Mouse (Mus musculus) midbrain, embryonic 14.5 days (tissue): Measurements from ENCODE around the gene Ccdc136. TPM values are rescaled to one million over a fixed set of nuclear protein-coding genes. Genes with fewer than 3 reads are reported as not detected.
"Not testable (repeated sequence)": the region's sequence is repeated elsewhere in the genome, so short reads cannot be mapped to it uniquely, and the experiment has no call there.

ENCODE experiments used
- ATAC-seq: fragments of 200-750 bp; cut with Nextera tagmentation; 2 replicates; pipeline ENCODE4 v1.8.0; 2017; ENCODE audit warnings: moderate number of reproducible peaks, moderate library complexity; ENCODE audit not compliant: low FRiP score, low TSS enrichment
- DNase-seq: peaks from one replicate; pipeline ENCODE4 v3.0.0-alpha.2; 2015
- H3K27ac ChIP-seq: fragments of 300-500 bp; sonication (generic); replicated peaks from 2 replicates; pipeline ENCODE4 v1.5.1; 2014; ENCODE audit warnings: mild to moderate bottlenecking, low read depth, low read length, moderate library complexity
- H3K27me3 ChIP-seq: fragments of 300-500 bp; sonication (generic); 2 replicates; pipeline ENCODE4 v1.6.1; 2014; ENCODE audit warnings: low read length, control low read depth, mixed read lengths; ENCODE audit not compliant: control insufficient read depth, insufficient read depth
- H3K36me3 ChIP-seq: fragments of 300-500 bp; sonication (generic); 2 replicates; pipeline ENCODE4 v1.6.1; 2014; ENCODE audit warnings: low read length, control low read depth; ENCODE audit not compliant: control insufficient read depth, insufficient read depth
- H3K4me1 ChIP-seq: fragments of 300-500 bp; sonication (generic); 2 replicates; pipeline ENCODE4 v1.6.1; 2014; ENCODE audit warnings: mild to moderate bottlenecking, antibody characterized with exemption, low read length, control low read depth; ENCODE audit not compliant: control insufficient read depth, insufficient read depth
- H3K4me2 ChIP-seq: fragments of 300-500 bp; sonication (generic); 2 replicates; pipeline ENCODE4 v1.6.1; 2014; ENCODE audit warnings: mild to moderate bottlenecking, low read length, moderate library complexity
- H3K4me3 ChIP-seq: fragments of 300-500 bp; sonication (generic); replicated peaks from 2 replicates; pipeline ENCODE4 v1.5.1; 2014; ENCODE audit warnings: low read depth, low read length
- H3K9ac ChIP-seq: fragments of 300-500 bp; sonication (generic); replicated peaks from 2 replicates; pipeline ENCODE4 v1.6.1; 2014; ENCODE audit warnings: mild to moderate bottlenecking, low read length, moderate library complexity
- H3K9me3 ChIP-seq: fragments of 300-500 bp; sonication (generic); 2 replicates; pipeline ENCODE4 v1.6.1; 2016; ENCODE audit warnings: low read length, control low read depth, mixed read lengths; ENCODE audit not compliant: control insufficient read depth
- WGBS: fragments of 180-500 bp; shearing (Covaris S2); extraction: QIAGEN DNeasy Blood & Tissue Kit; methylation state at CpG from one replicate; pipeline ENCODE4 v1.1.7; 2014; 5-methylcytosine and 5-hydroxymethylcytosine counted together
- polyA plus RNA-seq: library from polyadenylated mRNA; unstranded; fragments of >200 nt; fragmentation: Nextera tagmentation; extraction: Ambion mirVana; gene quantifications from 2 replicates; pipeline ENCODE4 v1.2.1, GENCODE M21; 2014

Gene Ccdc136
- polyA plus RNA-seq, 1 experiment from 2014 or later = 33.5 TPM

DNA sequence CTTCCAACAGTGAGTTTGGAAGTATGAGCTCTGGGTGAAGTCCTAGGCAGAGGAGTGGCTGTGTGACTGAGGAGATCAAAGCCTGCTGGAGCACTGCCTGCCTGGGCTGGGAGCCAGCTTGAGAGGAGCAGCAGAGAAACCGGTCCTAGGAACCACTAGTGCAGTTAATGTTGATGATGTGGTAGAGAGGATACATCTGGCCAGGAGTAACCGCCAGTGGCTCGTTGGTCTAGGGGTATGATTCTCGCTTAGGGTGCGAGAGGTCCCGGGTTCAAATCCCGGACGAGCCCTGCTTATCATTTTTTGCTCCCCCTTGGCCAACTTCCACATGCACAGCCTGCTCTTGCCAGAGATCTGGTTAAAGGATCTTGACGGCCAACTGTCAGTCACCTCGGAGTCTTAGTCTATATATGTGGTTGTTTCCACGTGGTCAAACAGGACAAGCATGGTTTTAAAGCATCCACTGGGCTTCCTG is 7.5 kb upstream of the Ccdc136 start:
- Histone ChIP-seq H3K27me3 (no peaks in the 10 kb centered on the region), H3K9me3 (no peaks in the 10 kb centered on the region), H3K27ac (no peak overlapping the region), H3K9ac (no peak overlapping the region), H3K36me3 (no peaks in the 10 kb centered on the region), H3K4me1 (no peaks in the 10 kb centered on the region), H3K4me3 (no peak overlapping the region), H3K4me2 (no peak overlapping the region)
- peak; percentile 60; the same call in 1 of the 2 replicates for ATAC-seq
- peak; percentile 70 for DNase-seq
- WGBS = 14% methylated on average over 11 of the region's 11 CpGs

DNA sequence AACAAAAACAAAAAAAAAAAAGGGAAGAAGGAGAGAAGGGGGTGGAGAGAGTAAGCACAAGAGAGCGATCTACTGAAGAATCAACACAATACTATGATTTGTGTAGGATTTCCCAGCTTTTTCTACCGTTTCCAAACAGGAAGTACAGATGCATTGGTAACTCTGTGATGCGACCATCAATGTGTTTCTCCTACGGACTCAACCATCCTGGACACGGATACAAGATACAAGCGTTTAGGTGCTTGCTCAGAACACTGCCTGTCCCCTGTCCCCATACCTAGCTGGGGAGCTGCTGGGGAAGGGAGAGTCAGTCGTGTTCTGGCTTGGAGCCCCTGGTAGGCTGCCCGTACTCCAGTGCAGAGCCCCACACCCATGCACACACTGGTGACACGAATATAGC is 6.7 kb upstream of the Ccdc136 start:
- no peaks in the 10 kb centered on the region for H3K9me3 ChIP-seq
- H3K9ac ChIP-seq = no peak overlapping the region
- 60% methylated on average over 9 of the region's 9 CpGs for WGBS

DNA sequence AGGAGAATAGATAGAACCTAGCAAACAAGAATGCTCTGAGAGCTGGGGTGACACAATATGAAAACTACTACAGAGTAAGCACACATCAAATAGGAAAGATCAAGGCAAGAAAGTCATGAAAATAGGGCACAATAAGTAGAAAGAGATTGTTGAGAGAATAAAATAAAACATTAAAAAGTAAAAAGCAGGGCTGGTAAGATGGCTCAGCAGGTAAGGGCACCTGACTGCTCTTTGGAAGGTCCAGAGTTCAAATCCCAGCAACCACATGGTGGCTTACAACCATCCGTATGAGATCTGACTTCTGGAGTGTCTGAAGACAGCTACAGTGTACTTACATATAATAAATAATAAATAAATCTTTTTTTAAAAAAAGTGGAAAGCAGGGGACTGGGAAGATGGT is 5.6 kb upstream of the Ccdc136 start:
- H3K36me3 ChIP-seq, ATAC-seq, H3K4me1 ChIP-seq, H3K27me3 ChIP-seq, H3K9ac ChIP-seq, H3K4me3 ChIP-seq, H3K4me2 ChIP-seq, H3K27ac ChIP-seq, DNase-seq, H3K9me3 ChIP-seq: not testable (repeated sequence)
- 78% methylated on average over 1 of the region's 1 CpGs for WGBS

More for the DNA sequence above, 6.7 kb upstream of the Ccdc136 start:
- Histone ChIP-seq H3K4me2 (no peak overlapping the region), H3K4me1 (no peaks in the 10 kb centered on the region), H3K4me3 (no peak overlapping the region), H3K27ac (no peak overlapping the region), H3K27me3 (no peaks in the 10 kb centered on the region), H3K36me3 (no peaks in the 10 kb centered on the region)
- no peak for ATAC-seq
- DNase-seq = no peak

DNA sequence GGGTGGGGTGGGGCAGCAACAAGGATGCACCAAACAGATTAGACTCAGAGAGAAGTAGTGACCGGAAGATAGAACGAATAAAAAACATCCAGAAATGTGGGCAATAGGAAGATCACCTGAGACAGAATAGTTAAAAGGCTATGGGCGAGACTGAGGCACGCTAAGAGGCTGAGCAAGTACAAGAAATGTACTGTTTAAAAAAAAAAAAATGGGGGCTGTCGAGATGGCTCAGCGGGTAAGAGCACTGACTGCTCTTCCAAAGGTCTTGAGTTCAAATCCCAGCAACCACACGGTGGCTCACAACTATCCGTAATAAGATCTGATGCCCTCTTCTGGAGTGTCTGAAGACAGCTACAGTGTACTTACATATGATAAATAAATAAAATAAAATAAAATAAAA is 4.9 kb upstream of the Ccdc136 start:
- not testable (repeated sequence) for H3K36me3 ChIP-seq, H3K4me3 ChIP-seq, H3K4me2 ChIP-seq, DNase-seq, H3K27me3 ChIP-seq, H3K4me1 ChIP-seq, H3K27ac ChIP-seq, ATAC-seq, H3K9me3 ChIP-seq, H3K9ac ChIP-seq
- 75% methylated on average over 8 of the region's 8 CpGs for WGBS

DNA sequence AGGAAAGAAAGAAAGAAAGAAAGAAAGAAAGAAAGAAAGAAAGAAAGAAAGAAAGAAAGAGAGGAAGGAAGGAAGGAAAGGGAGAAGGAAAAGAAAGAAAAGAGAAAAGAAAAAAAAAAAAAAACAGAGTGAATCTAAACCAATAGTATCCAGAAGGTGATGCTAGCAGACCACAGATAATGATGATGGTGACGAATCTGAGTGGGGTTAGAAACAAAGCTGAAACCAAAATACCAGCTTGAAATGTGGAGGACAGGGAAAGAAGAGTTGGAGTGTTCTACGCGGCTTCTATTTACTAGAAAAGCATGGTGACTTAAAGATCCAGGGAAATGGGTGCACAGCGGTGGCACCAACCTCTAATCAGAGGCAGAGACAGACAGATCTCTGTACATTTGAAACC is 4.3 kb upstream of the Ccdc136 start:
- no peaks in the 10 kb centered on the region for H3K9me3 ChIP-seq

DNA sequence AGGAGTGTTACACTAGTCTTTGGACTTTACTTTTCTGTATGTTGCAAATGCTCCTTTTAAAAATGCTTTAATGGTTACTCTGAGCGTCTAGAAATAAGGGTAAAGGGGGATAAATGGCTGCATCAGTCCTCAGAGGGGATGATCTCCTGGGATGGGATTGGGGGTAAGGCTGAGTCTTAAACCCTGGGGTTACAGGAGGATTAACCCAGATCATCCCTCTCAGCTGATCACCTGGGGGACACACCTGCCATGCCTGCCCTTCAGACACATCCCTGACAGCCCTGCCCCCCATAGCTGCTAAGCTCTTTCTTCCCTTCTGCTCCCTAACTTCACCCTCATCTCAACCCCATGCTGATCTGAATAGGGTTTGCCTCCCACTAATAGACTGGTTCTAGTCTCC is 1.8 kb upstream of the Ccdc136 start:
- WGBS = 48% methylated on average over 1 of the region's 1 CpGs
- Histone ChIP-seq H3K27me3 (no peaks in the 10 kb centered on the region), H3K4me1 (peaks cover 14% of the 10 kb centered on the region; the same call in 1 of the 2 replicates), H3K27ac (no peak overlapping the region), H3K9ac (no peak overlapping the region), H3K36me3 (0 out of 2 replicates have a peak, but pooled peaks cover 2% of the 10 kb centered on the region), H3K4me2 (no peak overlapping the region), H3K9me3 (no peaks in the 10 kb centered on the region), H3K4me3 (no peak overlapping the region)
- ATAC-seq (no peak), DNase-seq (no peak)

More for the DNA sequence above, 4.3 kb upstream of the Ccdc136 start:
- H3K4me1 ChIP-seq = peaks cover 5% of the 10 kb centered on the region; the same call in 1 of the 2 replicates
- no peak overlapping the region for H3K27ac ChIP-seq
- DNase-seq (no peak), ATAC-seq (no peak)
- WGBS = 71% methylated on average over 4 of the region's 4 CpGs
- H3K9ac ChIP-seq = no peak overlapping the region
- no peak overlapping the region for H3K4me3 ChIP-seq
- no peaks in the 10 kb centered on the region for H3K36me3 ChIP-seq
- H3K27me3 ChIP-seq = no peaks in the 10 kb centered on the region
- no peak overlapping the region for H3K4me2 ChIP-seq

DNA sequence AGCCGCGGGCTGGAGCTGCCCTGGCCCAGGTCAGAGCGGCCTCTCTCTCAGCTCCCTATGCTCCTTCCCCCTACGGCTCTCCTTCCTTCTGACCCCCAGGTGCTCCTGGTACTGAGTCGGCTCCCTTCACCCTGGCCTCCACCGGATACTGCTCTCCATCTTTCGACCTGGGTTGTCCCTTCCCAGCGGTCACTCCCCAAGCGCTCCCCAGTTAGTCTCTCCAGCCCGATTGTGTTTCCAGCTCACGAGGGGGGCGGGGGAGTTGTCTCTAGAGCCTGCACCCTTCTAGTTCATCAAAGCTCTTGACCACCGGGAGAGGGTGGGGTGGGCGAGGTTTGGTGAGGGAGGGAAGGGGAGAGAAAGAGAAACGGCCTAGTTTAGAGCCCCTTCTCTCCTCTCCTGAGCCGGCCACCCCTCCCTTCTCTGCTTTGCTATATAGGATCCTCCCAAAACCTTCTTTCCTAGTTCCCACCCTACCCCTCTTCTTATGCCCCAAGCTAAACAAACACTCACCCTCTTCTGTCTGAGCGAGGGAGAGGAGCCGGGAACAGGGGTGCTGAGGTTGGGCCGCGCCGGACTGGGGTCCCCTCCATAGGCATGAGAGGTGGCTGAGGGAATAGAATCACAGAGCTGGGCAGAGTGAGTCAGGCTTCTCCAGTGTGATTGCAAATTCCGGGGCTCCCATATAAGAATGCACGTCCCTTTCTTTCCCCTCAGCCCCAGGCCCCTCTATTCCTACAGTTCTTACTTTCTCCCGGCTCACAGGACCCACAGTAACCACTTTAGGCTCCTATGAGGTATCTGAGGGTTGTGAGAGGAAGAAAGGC is 818 bp downstream of the Ccdc136 start:
- ATAC-seq = peak; percentile 44
- H3K4me2 ChIP-seq = peak overlapping the region; percentile 87
- H3K27me3 ChIP-seq = no peaks in the 10 kb centered on the region
- WGBS = 3% methylated on average over 24 of the region's 24 CpGs
- DNase-seq = peak; percentile 45
- H3K9ac ChIP-seq = peak overlapping the region; percentile 67
- peaks cover 14% of the 10 kb centered on the region; the same call in 1 of the 2 replicates for H3K4me1 ChIP-seq
- peak overlapping the region; percentile 60 for H3K27ac ChIP-seq
- 0 out of 2 replicates have a peak, but pooled peaks cover 3% of the 10 kb centered on the region for H3K36me3 ChIP-seq
- H3K4me3 ChIP-seq = peak overlapping the region; percentile 64
- no peaks in the 10 kb centered on the region for H3K9me3 ChIP-seq

DNA sequence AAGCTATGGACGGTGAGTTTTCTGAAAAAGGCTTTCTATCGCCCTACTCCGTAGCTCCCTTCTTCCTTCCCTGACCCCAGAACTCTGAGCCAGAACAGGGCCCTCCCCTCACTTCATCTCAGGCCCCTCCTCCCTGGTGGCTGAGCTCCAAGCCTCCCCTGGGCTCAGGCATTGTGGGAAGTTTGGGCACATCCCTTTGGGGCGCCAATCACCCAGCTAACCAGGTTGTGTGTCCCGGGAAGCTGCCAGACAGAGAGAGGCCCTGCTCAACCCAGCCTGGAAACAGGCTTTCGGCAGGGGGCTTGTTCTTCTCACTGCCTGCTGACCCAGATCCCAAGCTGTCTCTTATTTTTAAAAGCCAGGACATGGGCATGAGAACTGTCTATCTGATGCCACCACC is 1.5 kb downstream of the Ccdc136 start:
- H3K9ac ChIP-seq = peak overlapping the region; percentile 67
- H3K4me3 ChIP-seq = peak overlapping the region; percentile 64
- ATAC-seq = 0 out of 2 replicates have a peak, but pooled peaks have one; percentile 35
- H3K4me1 ChIP-seq = peaks cover 14% of the 10 kb centered on the region; the same call in 1 of the 2 replicates
- peak overlapping the region; percentile 87 for H3K4me2 ChIP-seq
- H3K27me3 ChIP-seq = no peaks in the 10 kb centered on the region
- H3K36me3 ChIP-seq = 0 out of 2 replicates have a peak, but pooled peaks cover 3% of the 10 kb centered on the region
- DNase-seq = peak; percentile 63
- peak overlapping the region; percentile 60; the same call in 1 of the 2 replicates for H3K27ac ChIP-seq
- 9% methylated on average over 6 of the region's 6 CpGs for WGBS
- no peaks in the 10 kb centered on the region for H3K9me3 ChIP-seq
